Mouse (Mus musculus) forebrain, embryonic 11.5 days (tissue): ENCODE measurements around the gene Gm5938. TPM values are rescaled to one million over a fixed set of nuclear protein-coding genes. Genes with fewer than 3 reads are reported as not detected.

ENCODE experiments used
- ATAC-seq: fragments of 200-750 bp; cut with Nextera tagmentation; replicated peaks from 2 replicates; pipeline ENCODE4 v1.8.0; 2017; ENCODE audit warnings: moderate TSS enrichment; ENCODE audit not compliant: low FRiP score
- DNase-seq: peaks from one replicate; pipeline ENCODE4 v3.0.0-alpha.2; 2017; ENCODE audit warnings: low spot score
- H3K27ac ChIP-seq: fragments of 300-500 bp; sonication (generic); 2 replicates; pipeline ENCODE4 v1.5.1; 2014; ENCODE audit warnings: low read depth, low read length
- H3K27me3 ChIP-seq: fragments of 300-500 bp; sonication (generic); 2 replicates; pipeline ENCODE4 v1.6.1; 2014; ENCODE audit warnings: mild to moderate bottlenecking, low read length, mixed read lengths; ENCODE audit not compliant: control insufficient read depth, insufficient read depth
- H3K36me3 ChIP-seq: fragments of 300-500 bp; sonication (generic); 2 replicates; pipeline ENCODE4 v1.6.1; 2014; ENCODE audit warnings: mild to moderate bottlenecking, low read length, moderate library complexity, mixed read lengths; ENCODE audit not compliant: control insufficient read depth, insufficient read depth
- H3K4me1 ChIP-seq: fragments of 300-500 bp; sonication (generic); replicated peaks from 2 replicates; pipeline ENCODE4 v1.6.1; 2014; ENCODE audit warnings: low read length, mixed read lengths; ENCODE audit not compliant: control insufficient read depth, insufficient read depth
- H3K4me2 ChIP-seq: fragments of 300-500 bp; sonication (generic); 2 replicates; pipeline ENCODE4 v1.6.1; 2014; ENCODE audit warnings: low read depth, mild to moderate bottlenecking, low read length, moderate library complexity, mixed read lengths; ENCODE audit not compliant: severe bottlenecking
- H3K4me3 ChIP-seq: fragments of 300-500 bp; sonication (generic); 2 replicates; pipeline ENCODE4 v1.5.1; 2014; ENCODE audit warnings: low read depth, low read length
- H3K9ac ChIP-seq: fragments of 300-500 bp; sonication (generic); 2 replicates; pipeline ENCODE4 v1.6.1; 2014; ENCODE audit warnings: low read length
- H3K9me3 ChIP-seq: fragments of 300-500 bp; sonication (generic); 2 replicates; pipeline ENCODE4 v1.6.1; 2016; ENCODE audit warnings: low read length, mixed read lengths; ENCODE audit not compliant: control insufficient read depth
- WGBS: fragments of 180-500 bp; shearing (Covaris S2); extraction: QIAGEN DNeasy Blood & Tissue Kit; methylation state at CpG from one replicate; pipeline ENCODE4 v1.1.7; 2014; 5-methylcytosine and 5-hydroxymethylcytosine counted together
- polyA plus RNA-seq: library from polyadenylated mRNA; unstranded; fragments of >200 nt; fragmentation: Nextera tagmentation; extraction: Ambion mirVana; gene quantifications from 2 replicates; pipeline ENCODE4 v1.2.1, GENCODE M21; 2014

Gm5938 gene
- not detected in 2 replicates for polyA plus RNA-seq

GRCm38 (mm10) chrX:78125167-78125566, at the start of gene Gm5938:
TSS of gene Gm5938 (plus strand) at chrX:78125467.
- H3K36me3 ChIP-seq, result no peaks in the 10 kb centered on the region
- no peak within 1 kb of the TSS for H3K9ac ChIP-seq
- 68% methylated on average over 1 of the region's 1 CpGs for WGBS
- DNase-seq, result no peak
- no peak for ATAC-seq
- H3K4me1 ChIP-seq, result no peaks in the 10 kb centered on the region
- no peaks in the 10 kb centered on the region for H3K9me3 ChIP-seq
- no peak within 1 kb of the TSS for H3K27ac ChIP-seq
- no peak within 1 kb of the TSS for H3K4me3 ChIP-seq
- H3K27me3 ChIP-seq, result no peaks in the 10 kb centered on the region
- no peak within 1 kb of the TSS for H3K4me2 ChIP-seq

GRCm38 (mm10) chrX:78091274-78091673, 34.0 kb upstream of the Gm5938 start, which contains the start of gene Obp1a:
TSS of gene Obp1a (minus strand) at chrX:78091374.
- no peak within 1 kb of the TSS for H3K9ac ChIP-seq
- H3K4me2 ChIP-seq, result no peak within 1 kb of the TSS
- H3K27ac ChIP-seq, result no peak within 1 kb of the TSS
- no peak for DNase-seq
- ATAC-seq, result no peak
- no peak within 1 kb of the TSS for H3K4me3 ChIP-seq
- H3K36me3 ChIP-seq, result no peaks in the 10 kb centered on the region
- no peaks in the 10 kb centered on the region for H3K27me3 ChIP-seq
- no peaks in the 10 kb centered on the region for H3K9me3 ChIP-seq
- no peaks in the 10 kb centered on the region for H3K4me1 ChIP-seq

Other genes with a start within 250 kb of the Gm5938 start
- not detected in 2 replicates for gene 5430402E10Rik, start 200.4 kb upstream of the Gm5938 start, polyA plus RNA-seq
- not detected in 2 replicates for gene Obp1a, start 34.1 kb upstream of the Gm5938 start, polyA plus RNA-seq
- gene Obp1b, start 61.3 kb downstream of the Gm5938 start, polyA plus RNA-seq, result not detected in 2 replicates
- gene Gm14743, start 120.5 kb downstream of the Gm5938 start, polyA plus RNA-seq, result not detected in 2 replicates
- not detected in 2 replicates for gene 4930480E11Rik, start 244.2 kb downstream of the Gm5938 start, polyA plus RNA-seq